Comparison of ENCODE assay signal across 8 mouse cellular contexts in the genomic region with DNA sequence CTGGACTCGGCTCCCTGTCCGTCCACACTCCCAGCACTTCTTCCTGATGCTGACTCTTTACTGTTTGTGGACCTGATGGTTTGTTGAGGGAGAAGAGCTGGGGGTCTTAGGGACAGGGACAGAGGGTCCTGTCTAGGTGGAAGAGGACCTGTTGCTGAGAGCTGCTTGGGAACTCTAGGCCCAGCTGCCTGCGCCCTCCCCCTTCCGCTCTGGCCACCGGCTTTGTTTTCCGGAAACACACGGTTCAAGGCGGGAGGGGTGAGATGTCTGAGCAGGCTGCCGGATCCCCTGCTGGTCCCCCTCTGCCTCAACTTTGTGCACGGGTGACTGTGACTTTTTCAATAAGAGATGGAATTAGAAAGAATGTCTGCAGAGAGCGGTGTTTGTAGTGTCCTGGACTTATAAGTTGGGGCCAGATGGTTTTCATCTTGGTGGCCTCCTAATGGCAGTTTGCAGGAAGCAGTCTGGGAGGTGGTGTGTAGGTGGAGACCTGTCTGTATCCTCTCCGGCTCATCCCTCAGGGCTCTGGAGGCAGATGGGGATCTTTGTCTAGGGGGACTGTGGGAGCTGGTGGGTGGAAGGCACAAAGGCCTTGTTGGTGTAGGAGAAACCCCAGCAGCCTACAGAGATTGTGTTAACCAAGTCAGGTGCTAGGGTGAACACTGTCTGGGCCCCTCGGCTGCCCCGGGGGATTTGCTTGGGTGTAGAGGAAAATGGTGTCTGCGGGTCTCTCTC. TPM values are rescaled to one million over a fixed set of nuclear protein-coding genes. Genes with fewer than 3 reads are reported as not detected.
DNase-seq lines count a peak whose midpoint lies in the region; ATAC-seq lines count a peak whose summit lies in the region.

No protein-coding gene starts in this region.

- peak overlapping the region; percentile 97 for H3K4me2 ChIP-seq in forebrain, embryonic 12.5 days

- WGBS in forebrain, embryonic 12.5 days, result 19% methylated on average over 15 of the region's 15 CpGs
- WGBS in hindbrain, embryonic 10.5 days, result 14% methylated on average over 15 of the region's 15 CpGs

- DNase-seq in cerebellum, adult 11-12 months, result peak; percentile 80
- DNase-seq in cerebellum, adult 11 months, result no peak
- DNase-seq in adrenal gland, postnatal 25 days, result peak; percentile 58
- peak; percentile 69 for DNase-seq in hindbrain, embryonic 10.5 days (ENCODE audit: low spot score)
- DNase-seq in layer of hippocampus, postnatal 14 days (ENCODE audit: low spot score in 2 of 2), result peak; percentile 47 to 54
- peak; percentile 85 to 86 for DNase-seq in spleen, postnatal 36 days (ENCODE audit: low spot score in 2 of 2)

- H3K4me1 ChIP-seq in forebrain, embryonic 12.5 days, result peaks cover 39% of the 10 kb centered on the region
- peaks cover 70% of the 10 kb centered on the region for H3K4me1 ChIP-seq in hindbrain, embryonic 10.5 days (replicated peaks)

- H3K4me3 ChIP-seq in forebrain, embryonic 12.5 days (replicated peaks), result peak overlapping the region; percentile 92
- peak overlapping the region; percentile 77 for H3K4me3 ChIP-seq in hindbrain, embryonic 10.5 days

- no peaks in the 10 kb centered on the region for H3K27me3 ChIP-seq in forebrain, embryonic 12.5 days
- H3K27me3 ChIP-seq in hindbrain, embryonic 10.5 days (ENCODE audit: insufficient read depth, poor library complexity, severe bottlenecking), result no peaks in the 10 kb centered on the region

- peak overlapping the region; percentile 95 for H3K27ac ChIP-seq in forebrain, embryonic 12.5 days
- peak overlapping the region; percentile 96 for H3K27ac ChIP-seq in hindbrain, embryonic 10.5 days

- no peaks in the 10 kb centered on the region for H3K9me3 ChIP-seq in forebrain, embryonic 12.5 days
- H3K9me3 ChIP-seq in hindbrain, embryonic 10.5 days, result no peaks in the 10 kb centered on the region

- ATAC-seq in forebrain, embryonic 12.5 days (ENCODE audit: low FRiP score), result no peak
- 0 out of 2 replicates have a peak, but pooled peaks have one; percentile 11 for ATAC-seq in megakaryocyte-erythroid progenitor cell, adult 5-6 weeks (replicated peaks; ENCODE audit: low FRiP score, low TSS enrichment, poor library complexity, severe bottlenecking)

- H3K36me3 ChIP-seq in forebrain, embryonic 12.5 days (replicated peaks), result 0 out of 2 replicates have a peak, but pooled peaks cover 3% of the 10 kb centered on the region
- peaks cover 18% of the 10 kb centered on the region for H3K36me3 ChIP-seq in hindbrain, embryonic 10.5 days

- peak overlapping the region; percentile 95 for H3K9ac ChIP-seq in forebrain, embryonic 12.5 days

RNA-seq across cellular contexts. Expression of a gene that starts 1.0 kb away (rescaled TPM):
- total RNA-seq in adrenal gland, postnatal 25 days (2021), result 127 and 157 TPM in 2 replicates
- polyA plus RNA-seq in forebrain, embryonic 12.5 days (2016; fragmentation: Nextera tagmentation; extraction: Ambion mirVana), result 146 and 161 TPM in 2 replicates
- polyA plus RNA-seq in hindbrain, embryonic 10.5 days (2016; fragmentation: Nextera tagmentation; extraction: Ambion mirVana), result 169 and 180 TPM in 2 replicates
- total RNA-seq in layer of hippocampus, postnatal 14 days (2021), result 100 to 1,000 TPM; 176 to 180 TPM
- 70.2 and 93.3 TPM in 2 replicates for total RNA-seq in megakaryocyte-erythroid progenitor cell, adult 5-6 weeks (2014; fragmentation: Nextera tagmentation)
- 117 and 120 TPM in 2 replicates for total RNA-seq in megakaryocyte-erythroid progenitor cell, adult 5-6 weeks (2017)

RNA-seq across cellular contexts. Expression of a gene that starts 17.8 kb away (rescaled TPM):
- total RNA-seq in adrenal gland, postnatal 25 days (2021), result 2.3 and 3.0 TPM in 2 replicates
- polyA plus RNA-seq in forebrain, embryonic 12.5 days (2016; fragmentation: Nextera tagmentation; extraction: Ambion mirVana), result 5.9 and 6.6 TPM in 2 replicates
- 4.6 and 5.5 TPM in 2 replicates for polyA plus RNA-seq in hindbrain, embryonic 10.5 days (2016; fragmentation: Nextera tagmentation; extraction: Ambion mirVana)
- 1 to 10 TPM; 2.5 to 2.8 TPM for total RNA-seq in layer of hippocampus, postnatal 14 days (2021)
- total RNA-seq in megakaryocyte-erythroid progenitor cell, adult 5-6 weeks (2014; fragmentation: Nextera tagmentation), result 0.68 and 1.6 TPM in 2 replicates
- total RNA-seq in megakaryocyte-erythroid progenitor cell, adult 5-6 weeks (2017), result 0.08 and 0.42 TPM in 2 replicates

RNA-seq across cellular contexts. Expression of a gene that starts 20.9 kb away (rescaled TPM):
- total RNA-seq in adrenal gland, postnatal 25 days (2021), result 3.5 and 5.6 TPM in 2 replicates
- 5.3 and 6.0 TPM in 2 replicates for polyA plus RNA-seq in forebrain, embryonic 12.5 days (2016; fragmentation: Nextera tagmentation; extraction: Ambion mirVana)
- polyA plus RNA-seq in hindbrain, embryonic 10.5 days (2016; fragmentation: Nextera tagmentation; extraction: Ambion mirVana), result 11.0 and 11.3 TPM in 2 replicates
- total RNA-seq in layer of hippocampus, postnatal 14 days (2021), result 1 to 10 TPM; 2.3 to 2.8 TPM
- total RNA-seq in megakaryocyte-erythroid progenitor cell, adult 5-6 weeks (2014; fragmentation: Nextera tagmentation), result 2.7 and 9.1 TPM in 2 replicates
- total RNA-seq in megakaryocyte-erythroid progenitor cell, adult 5-6 weeks (2017), result 11.0 TPM in 1 of 2 replicates, not detected in the other

RNA-seq across cellular contexts. Expression of a gene that starts 21.0 kb away (rescaled TPM):
- total RNA-seq in adrenal gland, postnatal 25 days (2021), result 64.8 and 68.6 TPM in 2 replicates
- polyA plus RNA-seq in forebrain, embryonic 12.5 days (2016; fragmentation: Nextera tagmentation; extraction: Ambion mirVana), result 63.7 and 67.8 TPM in 2 replicates
- polyA plus RNA-seq in hindbrain, embryonic 10.5 days (2016; fragmentation: Nextera tagmentation; extraction: Ambion mirVana), result 89.9 and 92.0 TPM in 2 replicates
- 10 to 100 TPM; 38.5 to 40.7 TPM for total RNA-seq in layer of hippocampus, postnatal 14 days (2021)
- total RNA-seq in megakaryocyte-erythroid progenitor cell, adult 5-6 weeks (2014; fragmentation: Nextera tagmentation), result 56.1 and 71.8 TPM in 2 replicates
- total RNA-seq in megakaryocyte-erythroid progenitor cell, adult 5-6 weeks (2017), result 12.7 and 23.3 TPM in 2 replicates

RNA-seq across cellular contexts. Expression of a gene that starts 33.2 kb away (rescaled TPM):
- total RNA-seq in adrenal gland, postnatal 25 days (2021), result 68.4 and 79.2 TPM in 2 replicates
- 84.3 and 85.1 TPM in 2 replicates for polyA plus RNA-seq in forebrain, embryonic 12.5 days (2016; fragmentation: Nextera tagmentation; extraction: Ambion mirVana)
- polyA plus RNA-seq in hindbrain, embryonic 10.5 days (2016; fragmentation: Nextera tagmentation; extraction: Ambion mirVana), result 77.0 and 77.1 TPM in 2 replicates
- total RNA-seq in layer of hippocampus, postnatal 14 days (2021), result 10 to 100 TPM; 90.2 to 94.4 TPM
- total RNA-seq in megakaryocyte-erythroid progenitor cell, adult 5-6 weeks (2014; fragmentation: Nextera tagmentation), result 27.4 and 32.0 TPM in 2 replicates
- total RNA-seq in megakaryocyte-erythroid progenitor cell, adult 5-6 weeks (2017), result 11.8 and 14.8 TPM in 2 replicates
